Mouse (Mus musculus): Measurements from ENCODE around the gene Rtca.

Rtca gene

GRCm38 (mm10) chr3:116507772-116508351, at the start of gene Rtca:
TSS of gene Rtca (minus strand) at chr3:116508208.
- peak; percentile 97 to 99 for DNase-seq (ENCODE audit: low spot score in 2 of 2)

GRCm38 (mm10) chr3:116551362-116551761, 43.4 kb upstream of the Rtca start:
- no peak for DNase-seq (ENCODE audit: low spot score in 2 of 2)

GRCm38 (mm10) chr3:116547430-116547829, 39.4 kb upstream of the Rtca start:
- DNase-seq (ENCODE audit: low spot score in 2 of 2) = no peak

GRCm38 (mm10) chr3:116542532-116542931, 34.5 kb upstream of the Rtca start:
- DNase-seq (ENCODE audit: low spot score in 2 of 2) = no peak

DNA sequence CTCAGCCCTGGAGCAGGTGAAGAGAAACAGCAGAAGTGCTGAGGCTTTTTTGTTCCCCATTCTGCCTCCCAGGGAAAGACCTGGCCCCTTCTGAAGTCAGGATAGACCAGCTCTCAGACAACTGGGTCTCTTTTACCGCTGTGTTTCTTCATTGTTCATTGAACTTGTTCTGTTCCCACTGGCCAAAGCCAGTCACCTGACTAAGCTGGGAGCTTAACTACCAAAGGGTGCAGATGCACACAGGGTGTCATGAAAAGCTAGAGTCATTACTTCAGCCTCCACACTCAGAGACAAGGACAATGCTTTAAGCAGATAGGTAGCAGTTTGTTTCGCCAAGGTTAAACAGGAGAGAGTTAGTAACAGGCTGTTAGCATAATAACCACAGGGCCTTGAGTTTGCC, 34.1 kb upstream of the Rtca start:
- DNase-seq (ENCODE audit: low spot score in 2 of 2) = no peak

- no peak for DNase-seq (ENCODE audit: low spot score in 2 of 2)
Measured at GRCm38 (mm10) chr3:116537200-116537573, 29.2 kb upstream of the Rtca start.

DNA sequence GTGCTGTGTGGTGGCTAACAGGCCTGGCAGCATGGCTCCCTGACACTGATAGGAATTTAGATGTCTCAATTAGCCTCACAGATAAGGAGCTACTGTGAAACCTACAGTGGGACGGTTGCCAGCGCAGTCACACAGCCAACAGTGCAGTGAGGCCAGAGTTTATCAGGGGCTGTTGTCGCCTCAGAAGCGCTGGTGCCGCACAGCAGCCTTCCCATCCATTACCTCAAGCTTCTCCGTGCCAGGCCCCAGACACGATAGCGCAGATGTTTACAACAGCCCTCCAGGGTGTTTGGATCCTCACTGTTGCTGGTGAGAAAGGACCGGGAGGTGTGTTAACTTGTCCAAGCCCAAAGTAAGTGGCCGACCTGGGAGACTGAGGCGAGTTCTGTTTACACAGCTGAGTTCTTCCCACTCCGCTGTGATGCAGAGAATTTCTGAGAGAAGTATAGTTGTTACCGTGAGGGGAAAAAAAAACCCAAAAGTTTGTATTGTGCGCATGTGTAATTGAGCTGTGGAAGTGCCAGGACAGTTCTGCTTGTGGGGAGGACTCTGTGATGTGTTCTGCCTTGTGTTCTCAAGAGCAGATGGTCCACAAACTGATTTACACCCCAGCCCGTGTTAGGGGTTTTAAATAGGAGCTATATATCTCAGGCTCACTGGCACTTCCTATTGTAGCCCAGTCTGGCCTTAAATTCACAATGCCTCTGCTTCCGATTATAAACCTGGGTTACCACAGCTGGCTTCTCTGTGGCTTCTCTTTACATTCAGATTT, 28.6 kb upstream of the Rtca start:
- no peak for DNase-seq (ENCODE audit: low spot score in 2 of 2)

GRCm38 (mm10) chr3:116530826-116531225, 22.8 kb upstream of the Rtca start:
- DNase-seq (ENCODE audit: low spot score in 2 of 2) = peak in 1 of 2 experiments; percentile 30

DNA sequence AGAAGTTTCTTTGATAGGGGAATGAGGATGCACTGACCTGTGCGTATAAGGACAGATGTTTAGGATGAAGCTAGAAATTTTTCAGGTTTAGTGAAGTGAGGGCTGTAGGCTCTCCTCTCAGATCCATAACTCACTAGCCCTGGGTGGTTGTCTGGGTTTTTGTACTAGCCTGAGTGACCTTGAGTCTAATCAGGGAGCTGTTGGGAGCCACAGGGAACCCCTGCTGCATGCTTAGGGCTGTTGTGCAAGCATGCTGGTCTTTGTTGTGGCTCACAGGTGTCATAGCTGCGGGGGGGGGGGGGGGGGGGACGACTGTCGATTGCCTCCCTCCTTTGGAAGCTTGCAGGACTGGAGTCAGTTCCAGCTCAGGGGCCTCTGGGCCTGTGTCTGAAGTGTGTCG, 21.7 kb upstream of the Rtca start:
- DNase-seq (ENCODE audit: low spot score in 2 of 2) = peak in 1 of 2 experiments; percentile 25

GRCm38 (mm10) chr3:116520141-116520761, 12.2 kb upstream of the Rtca start:
- DNase-seq (ENCODE audit: low spot score in 2 of 2) = no peak

GRCm38 (mm10) chr3:116512904-116513716, 5.1 kb upstream of the Rtca start, which contains the start of gene Dbt:
TSS of gene Dbt (plus strand) at chr3:116513070.
- DNase-seq (ENCODE audit: low spot score in 2 of 2) = peak; percentile 78 to 89

GRCm38 (mm10) chr3:116512151-116512903, 4.3 kb upstream of the Rtca start:
- DNase-seq (ENCODE audit: low spot score in 2 of 2) = no peak

DNA sequence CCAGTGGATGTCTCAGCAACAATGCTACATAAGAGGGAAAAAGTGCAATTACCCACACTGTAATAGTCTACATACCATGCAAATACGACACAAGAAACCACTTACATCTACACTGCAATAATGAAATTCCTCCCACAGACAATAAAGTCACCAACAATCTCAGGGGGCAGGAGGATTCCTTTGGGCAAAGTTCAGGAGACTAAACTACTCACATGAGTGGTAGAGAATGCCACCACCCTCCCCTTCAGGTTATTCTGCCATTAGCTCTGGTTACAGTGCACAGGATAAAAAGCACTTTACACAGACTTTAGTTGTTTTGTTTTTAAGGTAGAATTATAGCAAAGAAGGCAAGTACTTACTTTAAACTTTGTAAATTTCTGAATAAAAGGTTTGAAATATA, 12.3 kb downstream of the Rtca start:
- no peak for DNase-seq (ENCODE audit: low spot score in 2 of 2)

- no peak for DNase-seq (ENCODE audit: low spot score in 2 of 2)
Measured at GRCm38 (mm10) chr3:116493658-116494057, 14.3 kb downstream of the Rtca start.

DNA sequence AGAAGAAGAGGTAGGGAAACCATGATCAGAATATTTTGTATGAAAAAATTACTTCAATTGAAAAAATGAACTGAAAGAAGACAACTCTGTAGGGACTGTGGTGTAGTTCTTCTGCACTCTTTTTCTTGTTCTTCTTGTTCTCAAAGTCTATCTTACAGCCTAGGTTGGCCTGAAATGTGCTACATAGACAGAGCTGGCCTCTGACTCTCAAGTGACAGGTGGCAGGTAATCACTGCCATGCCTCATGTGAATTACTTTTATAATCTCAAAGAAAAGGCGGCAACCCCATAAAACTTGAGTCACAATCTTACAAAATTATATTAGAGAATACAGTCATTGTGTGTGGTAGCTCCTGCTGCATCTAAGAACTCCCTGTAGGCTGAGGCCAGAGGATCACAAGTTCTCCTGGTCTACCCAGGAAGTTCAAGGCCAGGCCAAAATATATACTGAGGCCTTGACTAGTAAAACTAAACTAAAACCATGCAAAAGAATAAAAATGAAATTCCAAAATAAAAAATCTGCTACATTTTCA, 16.0 kb downstream of the Rtca start:
- no peak for DNase-seq (ENCODE audit: low spot score in 2 of 2)

DNA sequence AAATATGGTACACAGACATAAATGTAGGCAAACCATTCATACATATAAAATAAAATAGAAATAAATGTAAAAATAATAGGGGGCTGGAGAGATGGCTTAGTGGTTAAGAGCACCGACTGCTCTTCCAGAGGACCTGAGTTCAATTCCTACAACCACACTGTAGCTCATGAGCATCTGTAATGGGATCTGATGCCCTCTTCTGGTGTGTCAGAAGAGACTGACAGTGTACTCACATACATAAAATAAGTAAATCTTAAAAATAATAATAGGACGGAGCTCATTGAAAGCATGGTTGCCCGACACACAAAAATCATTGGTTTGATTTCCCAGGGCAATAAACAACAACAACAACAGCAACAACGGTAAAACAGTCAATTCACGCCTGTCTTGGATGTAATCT, 17.1 kb downstream of the Rtca start:
- no peak for DNase-seq (ENCODE audit: low spot score in 2 of 2)

DNA sequence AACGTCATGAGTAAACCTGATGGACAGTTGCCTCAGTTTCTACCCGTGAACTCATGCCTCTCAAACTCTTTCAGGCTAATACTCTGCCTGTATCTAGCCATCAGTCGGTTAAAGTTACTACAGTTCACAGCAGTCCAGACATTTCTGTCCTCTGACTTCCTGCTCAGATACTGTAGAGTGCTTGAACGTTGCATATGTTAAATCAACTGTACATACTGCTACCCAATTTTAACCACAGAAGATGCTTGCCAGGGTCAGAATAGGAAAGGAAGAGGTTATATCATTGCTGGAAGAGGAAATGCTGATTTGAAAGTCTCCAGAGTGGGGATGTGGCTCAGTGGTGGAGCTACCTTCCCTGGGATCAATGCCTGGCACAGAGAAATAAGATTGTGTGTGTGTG, 24.7 kb downstream of the Rtca start:
- no peak for DNase-seq (ENCODE audit: low spot score in 2 of 2)

DNA sequence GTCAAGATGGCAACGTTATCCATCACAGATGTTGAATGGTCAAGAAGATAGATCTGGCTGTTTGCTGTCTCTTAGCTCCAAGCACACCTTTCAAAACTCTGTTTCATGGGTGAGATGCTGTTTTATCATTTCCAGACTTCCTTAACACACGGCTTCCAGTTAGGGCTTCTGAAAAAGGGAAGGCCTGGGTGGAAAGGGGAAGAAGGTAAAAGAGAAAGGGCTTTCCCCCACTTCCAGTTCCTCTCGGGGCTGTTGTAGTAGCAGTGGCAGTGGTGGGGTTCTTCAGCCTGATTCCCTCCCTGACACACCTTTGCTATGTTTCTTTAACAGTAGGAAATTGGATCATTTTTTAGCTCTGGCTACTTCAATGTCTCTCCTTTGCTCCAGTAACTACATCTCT, 25.3 kb downstream of the Rtca start:
- DNase-seq (ENCODE audit: low spot score in 2 of 2) = no peak

GRCm38 (mm10) chr3:116480937-116481336, 27.1 kb downstream of the Rtca start:
- DNase-seq (ENCODE audit: low spot score in 2 of 2) = no peak

- no peak for DNase-seq (ENCODE audit: low spot score in 2 of 2)
Measured at GRCm38 (mm10) chr3:116480119-116480518, 27.9 kb downstream of the Rtca start.

DNA sequence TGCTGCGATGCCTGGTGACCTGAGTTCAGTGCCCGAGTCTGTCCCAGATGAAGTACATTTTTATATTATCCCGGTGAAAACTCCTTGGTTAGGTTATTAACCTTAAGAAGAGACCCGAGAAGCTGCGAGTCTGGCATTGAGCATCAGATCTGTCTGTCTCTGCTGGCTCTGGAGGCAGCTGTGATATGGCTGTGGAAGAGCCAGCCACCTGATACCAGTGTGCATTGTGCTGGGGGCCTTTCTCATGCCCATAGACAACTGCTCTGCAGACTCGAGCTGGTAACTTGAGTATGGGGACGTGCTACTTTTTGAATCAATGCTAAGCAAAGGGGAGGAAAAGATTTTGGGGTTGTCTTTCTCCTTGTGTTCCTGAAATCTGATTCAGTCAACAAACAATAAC, 30.7 kb downstream of the Rtca start:
- no peak for DNase-seq (ENCODE audit: low spot score in 2 of 2)

All from urinary bladder, postnatal 4 days (tissue).